ENCODE assay signal across 19 mouse cellular contexts in the genomic region with DNA sequence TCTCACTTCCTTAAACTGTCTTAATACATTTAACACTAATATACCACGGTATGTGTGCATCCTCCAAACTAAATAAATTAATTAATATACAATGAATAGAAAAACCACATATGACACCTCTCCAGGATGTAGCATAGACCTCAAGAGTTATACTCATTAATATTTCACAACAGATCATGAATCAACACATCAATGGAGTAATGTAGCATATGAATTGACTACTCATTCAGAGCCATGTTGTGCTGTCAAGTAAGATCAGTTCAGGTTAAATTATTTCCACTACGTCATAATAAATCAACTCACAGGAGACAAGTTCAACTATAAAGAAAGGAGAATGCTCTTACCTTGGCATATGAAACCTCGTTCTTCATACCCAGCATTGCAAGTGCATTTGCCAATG.
"Had no signal": no experiment of that assay in that cellular context is flagged by ENCODE, and none has a peak within 500 bp of the region (broad histone marks: within the 10 kb centered on the region; RNA-seq: fewer than 3 reads in every experiment).

No protein-coding gene starts in this region.

- H3K27me3 ChIP-seq: liver, embryonic 15.5 days; lung, embryonic 15.5 days; megakaryocyte, embryonic 14.5 days; midbrain, embryonic 13.5 days; neural tube, embryonic 12.5 days; stomach, embryonic 15.5 days had no signal

- H3K4me3 ChIP-seq: liver, embryonic 15.5 days; lung, embryonic 15.5 days; megakaryocyte, embryonic 14.5 days; midbrain, embryonic 13.5 days; neural tube, embryonic 12.5 days; stomach, embryonic 15.5 days had no signal

- DNase-seq: liver, postnatal 0 days; lung, adult 2 months; lung, postnatal 14 days; lung, postnatal 36 days; right cerebral cortex, postnatal 14 days; thymus, adult 2 months; thymus, postnatal 25 days; thymus, postnatal 4 days had no signal

- H3K36me3 ChIP-seq: liver, embryonic 15.5 days; lung, embryonic 15.5 days; midbrain, embryonic 13.5 days; neural tube, embryonic 12.5 days; stomach, embryonic 15.5 days had no signal

- H3K9me3 ChIP-seq: liver, embryonic 15.5 days; lung, embryonic 15.5 days; megakaryocyte, embryonic 14.5 days; midbrain, embryonic 13.5 days; neural tube, embryonic 12.5 days; stomach, embryonic 15.5 days had no signal

- H3K4me1 ChIP-seq: liver, embryonic 15.5 days; lung, embryonic 15.5 days; megakaryocyte, embryonic 14.5 days; midbrain, embryonic 13.5 days; neural tube, embryonic 12.5 days; stomach, embryonic 15.5 days had no signal

- H3K4me2 ChIP-seq: liver, embryonic 15.5 days; lung, embryonic 15.5 days; midbrain, embryonic 11.5 days; midbrain, embryonic 13.5 days; neural tube, embryonic 12.5 days; stomach, embryonic 15.5 days had no signal

- ATAC-seq: liver, postnatal 0 days; lung, postnatal 0 days; midbrain, embryonic 13.5 days; midbrain, embryonic 16.5 days had no signal

- H3K27ac ChIP-seq: liver, embryonic 15.5 days; lung, embryonic 15.5 days; macrophage; midbrain, embryonic 13.5 days; neural tube, embryonic 12.5 days; stomach, embryonic 15.5 days; stomach, postnatal 0 days had no signal

- H3K9ac ChIP-seq: liver, embryonic 15.5 days; liver, postnatal 0 days; lung, embryonic 15.5 days; midbrain, embryonic 13.5 days; neural tube, embryonic 12.5 days; stomach, embryonic 15.5 days had no signal
